Mouse (Mus musculus) cerebellum, adult 2 months (tissue): ENCODE measurements around the gene Tmem208. TPM values are rescaled to one million over a fixed set of nuclear protein-coding genes. Genes with fewer than 3 reads are reported as not detected.

Source experiments
- DNase-seq, 2 experiments: peaks; one replicate each; pipeline ENCODE4 v3.0.0; 2021
- H3K27ac ChIP-seq: fragments of 200-500 bp; 2 replicates; pipeline ENCODE4 v1.5.1; 2012; ENCODE audit warnings: low read length, control low read depth, inconsistent platforms; ENCODE audit not compliant: insufficient read depth
- H3K27me3 ChIP-seq: fragments of 200-500 bp; 2 replicates; pipeline ENCODE4 v1.6.1; 2012; ENCODE audit warnings: inconsistent platforms, mild to moderate bottlenecking, low read length, moderate library complexity; ENCODE audit not compliant: control insufficient read depth, insufficient read depth
- H3K4me1 ChIP-seq: fragments of 200-500 bp; 2 replicates; pipeline ENCODE4 v1.6.1; 2011; ENCODE audit warnings: low read length; ENCODE audit not compliant: control insufficient read depth, insufficient read depth
- H3K4me3 ChIP-seq: fragments of 200-500 bp; replicated peaks from 2 replicates; pipeline ENCODE3; 2011; ENCODE audit warnings: mild to moderate bottlenecking, low read depth, low read length, control low read depth; ENCODE audit not compliant: insufficient read depth
- CTCF ChIP-seq: fragments of 200-500 bp; IDR thresholded peaks from 2 replicates; pipeline ENCODE4 v1.5.1; 2011; ENCODE audit warnings: low read depth, mild to moderate bottlenecking, control low read depth, low read length, moderate library complexity, borderline replicate concordance; ENCODE audit not compliant: insufficient read depth
- POLR2A ChIP-seq: fragments of 200-500 bp; IDR thresholded peaks from 2 replicates; pipeline ENCODE4 v1.6.1; 2011; ENCODE audit warnings: low read length, control low read depth, borderline replicate concordance; ENCODE audit not compliant: insufficient read depth
- WGBS: fragments of 180-500 bp; shearing (Covaris S2); methylation state at CpG from one replicate; pipeline ENCODE4 v1.1.7; 2018; 5-methylcytosine and 5-hydroxymethylcytosine counted together
- polyA plus RNA-seq: library from polyadenylated mRNA; depleted of rRNA; stranded (reverse); fragments of >200 nt; gene quantifications from 2 replicates; pipeline ENCODE4 v1.2.3, GENCODE M21; 2012

Tmem208 gene
- polyA plus RNA-seq, 1 experiment: 106 TPM

- H3K4me1 ChIP-seq: peaks cover 41% of the 10 kb centered on the region
- H3K27ac ChIP-seq: no peak overlapping the region
- H3K4me3 ChIP-seq: no peak overlapping the region
- 70% methylated on average over 8 of the region's 8 CpGs for WGBS
- TF ChIP-seq POLR2A (no peak), CTCF (no peak)
- H3K27me3 ChIP-seq: no peaks in the 10 kb centered on the region
- DNase-seq: no peak
Observed at GRCm38 (mm10) chr8:105303396-105303795, 22.8 kb upstream of the Tmem208 start.

- H3K4me1 ChIP-seq: peaks cover 41% of the 10 kb centered on the region
- WGBS: 66% methylated on average over 9 of the region's 9 CpGs
- H3K27ac ChIP-seq: no peak overlapping the region
- H3K4me3 ChIP-seq: no peak overlapping the region
- peak in 1 of 2 experiments; percentile 20 for DNase-seq
- H3K27me3 ChIP-seq: no peaks in the 10 kb centered on the region
- TF ChIP-seq POLR2A (no peak), CTCF (no peak)
Observed at GRCm38 (mm10) chr8:105303874-105304273, 22.3 kb upstream of the Tmem208 start.

GRCm38 (mm10) chr8:105304325-105305210 is 21.6 kb upstream of the Tmem208 start:
- peaks cover 44% of the 10 kb centered on the region for H3K4me1 ChIP-seq
- H3K27me3 ChIP-seq: no peaks in the 10 kb centered on the region
- peak overlapping the region; percentile 56 for H3K27ac ChIP-seq
- TF ChIP-seq CTCF: no peak
- no peak for TF ChIP-seq POLR2A
- no peak for DNase-seq
- WGBS: 38% methylated on average over 9 of the region's 9 CpGs
- no peak overlapping the region for H3K4me3 ChIP-seq

- H3K27ac ChIP-seq: peak within 1 kb of the TSS; percentile 88
- H3K4me1 ChIP-seq: peaks cover 53% of the 10 kb centered on the region
- H3K27me3 ChIP-seq: no peaks in the 10 kb centered on the region
- DNase-seq: peak; percentile 79 to 84
- H3K4me3 ChIP-seq: peak within 1 kb of the TSS; percentile 58
- WGBS: 7% methylated on average over 27 of the region's 30 CpGs
- TF ChIP-seq CTCF (no peak; the same call in 1 of the 2 replicates), POLR2A (no peak; the same call in 1 of the 2 replicates)
Observed at GRCm38 (mm10) chr8:105305211-105306145, 20.7 kb upstream of the Tmem208 start, which contains the start of gene Elmo3. TSS of gene Elmo3 (plus strand) at chr8:105305601.

GRCm38 (mm10) chr8:105306146-105306691 is 19.9 kb upstream of the Tmem208 start:
- DNase-seq: peak in 1 of 2 experiments; percentile 51
- TF ChIP-seq POLR2A (no peak), CTCF (0 out of 2 replicates have a peak, but pooled peaks have one; percentile 14)
- Histone ChIP-seq H3K27ac (peak overlapping the region; percentile 88), H3K27me3 (no peaks in the 10 kb centered on the region), H3K4me3 (peak overlapping the region; percentile 58), H3K4me1 (peaks cover 53% of the 10 kb centered on the region)
- WGBS: 36% methylated on average over 5 of the region's 5 CpGs

GRCm38 (mm10) chr8:105307670-105308069 is 18.5 kb upstream of the Tmem208 start:
- H3K27me3 ChIP-seq: no peaks in the 10 kb centered on the region
- 95% methylated on average over 13 of the region's 13 CpGs for WGBS
- peaks cover 62% of the 10 kb centered on the region for H3K4me1 ChIP-seq
- H3K4me3 ChIP-seq: no peak overlapping the region
- TF ChIP-seq CTCF: no peak
- TF ChIP-seq POLR2A: no peak
- 0 out of 2 replicates have a peak overlapping the region, but pooled peaks have one; percentile 99 for H3K27ac ChIP-seq
- DNase-seq: no peak

- WGBS: 89% methylated on average over 10 of the region's 10 CpGs
- peak in 1 of 2 experiments; percentile 40 for DNase-seq
- no peaks in the 10 kb centered on the region for H3K27me3 ChIP-seq
- peaks cover 70% of the 10 kb centered on the region for H3K4me1 ChIP-seq
- TF ChIP-seq POLR2A (no peak), CTCF (no peak)
- H3K4me3 ChIP-seq: peak overlapping the region; percentile 42
- peak overlapping the region; percentile 99 for H3K27ac ChIP-seq
Observed at GRCm38 (mm10) chr8:105308428-105308827, 17.7 kb upstream of the Tmem208 start.
